Mouse (Mus musculus): ENCODE data around the gene Arl5a. TPM values are rescaled to one million over a fixed set of nuclear protein-coding genes. Genes with fewer than 3 reads are reported as not detected.
A peak's percentile ranks its signal among the peaks of the same experiment; 100 is the strongest.

The Arl5a gene
- polyA plus RNA-seq (2015; fragmentation: Nextera tagmentation; extraction: Ambion mirVana), result 25.8 and 39.3 TPM in 2 replicates

- H3K27ac ChIP-seq (ENCODE audit: low read depth, low read length), result peak within 1 kb of the TSS; percentile 92
- H3K9me3 ChIP-seq (ENCODE audit: control insufficient read depth, low read length), result no peaks in the 10 kb centered on the region
- peak within 1 kb of the TSS; percentile 93 for H3K9ac ChIP-seq (ENCODE audit: low read depth, low read length)
- peaks cover 26% of the 10 kb centered on the region for H3K4me1 ChIP-seq (ENCODE audit: control insufficient read depth, insufficient read depth, low read depth, low read length)
- no peaks in the 10 kb centered on the region for H3K27me3 ChIP-seq (replicated peaks; ENCODE audit: control insufficient read depth, insufficient read depth, low read length)
- WGBS, result under 1% methylated on average over 56 of the region's 57 CpGs
- peak within 1 kb of the TSS; percentile 98 for H3K4me3 ChIP-seq (ENCODE audit: low read length)
- H3K4me2 ChIP-seq (ENCODE audit: low read length), result peak within 1 kb of the TSS; percentile 70
- peak; percentile 95 for ATAC-seq
- no peaks in the 10 kb centered on the region for H3K36me3 ChIP-seq (ENCODE audit: control insufficient read depth, insufficient read depth, low read length)
Observed at GRCm38 (mm10) chr2:52424747-52425522, at the start of gene Arl5a. Arl5a (minus strand) TSS chr2:52424901.

- H3K4me1 ChIP-seq (ENCODE audit: control insufficient read depth, insufficient read depth, low read depth, low read length), result no peaks in the 10 kb centered on the region
- peak; percentile 42; the same call in 1 of the 2 replicates for ATAC-seq
- H3K27ac ChIP-seq (ENCODE audit: low read depth, low read length), result no peak overlapping the region
- 52% methylated on average over 4 of the region's 4 CpGs for WGBS
- no peak overlapping the region for H3K9ac ChIP-seq (ENCODE audit: low read depth, low read length)
- no peaks in the 10 kb centered on the region for H3K27me3 ChIP-seq (replicated peaks; ENCODE audit: control insufficient read depth, insufficient read depth, low read length)
- no peak overlapping the region for H3K4me2 ChIP-seq (ENCODE audit: low read length)
- H3K9me3 ChIP-seq (ENCODE audit: control insufficient read depth, low read length), result no peaks in the 10 kb centered on the region
- H3K4me3 ChIP-seq (ENCODE audit: low read length), result no peak overlapping the region
- no peaks in the 10 kb centered on the region for H3K36me3 ChIP-seq (ENCODE audit: control insufficient read depth, insufficient read depth, low read length)
Observed at GRCm38 (mm10) chr2:52471545-52472291, 47.0 kb upstream of the Arl5a start.

GRCm38 (mm10) chr2:52470044-52470560 is 45.4 kb upstream of the Arl5a start:
- H3K4me2 ChIP-seq (ENCODE audit: low read length), result no peak overlapping the region
- no peak overlapping the region for H3K9ac ChIP-seq (ENCODE audit: low read depth, low read length)
- 91% methylated on average over 4 of the region's 4 CpGs for WGBS
- H3K4me1 ChIP-seq (ENCODE audit: control insufficient read depth, insufficient read depth, low read depth, low read length), result no peaks in the 10 kb centered on the region
- H3K27me3 ChIP-seq (replicated peaks; ENCODE audit: control insufficient read depth, insufficient read depth, low read length), result no peaks in the 10 kb centered on the region
- no peaks in the 10 kb centered on the region for H3K36me3 ChIP-seq (ENCODE audit: control insufficient read depth, insufficient read depth, low read length)
- H3K4me3 ChIP-seq (ENCODE audit: low read length), result no peak overlapping the region
- no peak for ATAC-seq
- no peak overlapping the region for H3K27ac ChIP-seq (ENCODE audit: low read depth, low read length)
- H3K9me3 ChIP-seq (ENCODE audit: control insufficient read depth, low read length), result no peaks in the 10 kb centered on the region

GRCm38 (mm10) chr2:52467629-52468028 is 42.9 kb upstream of the Arl5a start:
- Histone ChIP-seq H3K9me3 (ENCODE audit: control insufficient read depth, low read length) (no peaks in the 10 kb centered on the region), H3K27ac (ENCODE audit: low read depth, low read length) (no peak overlapping the region), H3K9ac (ENCODE audit: low read depth, low read length) (no peak overlapping the region), H3K36me3 (ENCODE audit: control insufficient read depth, insufficient read depth, low read length) (no peaks in the 10 kb centered on the region), H3K4me2 (ENCODE audit: low read length) (no peak overlapping the region), H3K4me1 (ENCODE audit: control insufficient read depth, insufficient read depth, low read depth, low read length) (no peaks in the 10 kb centered on the region), H3K27me3 (replicated peaks; ENCODE audit: control insufficient read depth, insufficient read depth, low read length) (no peaks in the 10 kb centered on the region), H3K4me3 (ENCODE audit: low read length) (no peak overlapping the region)
- ATAC-seq, result no peak
- WGBS, result 87% methylated on average over 6 of the region's 6 CpGs

- 93% methylated on average over 12 of the region's 12 CpGs for WGBS
- Histone ChIP-seq H3K4me2 (ENCODE audit: low read length) (no peak overlapping the region), H3K4me3 (ENCODE audit: low read length) (no peak overlapping the region), H3K4me1 (ENCODE audit: control insufficient read depth, insufficient read depth, low read depth, low read length) (no peaks in the 10 kb centered on the region), H3K36me3 (ENCODE audit: control insufficient read depth, insufficient read depth, low read length) (no peaks in the 10 kb centered on the region), H3K9ac (ENCODE audit: low read depth, low read length) (no peak overlapping the region), H3K9me3 (ENCODE audit: control insufficient read depth, low read length) (no peaks in the 10 kb centered on the region), H3K27me3 (replicated peaks; ENCODE audit: control insufficient read depth, insufficient read depth, low read length) (no peaks in the 10 kb centered on the region), H3K27ac (ENCODE audit: low read depth, low read length) (no peak overlapping the region)
- no peak for ATAC-seq
Observed at GRCm38 (mm10) chr2:52461206-52461967, 36.7 kb upstream of the Arl5a start.

GRCm38 (mm10) chr2:52455606-52456479 is 31.1 kb upstream of the Arl5a start:
- 69% methylated on average over 7 of the region's 7 CpGs for WGBS

GRCm38 (mm10) chr2:52449818-52450217 is 25.1 kb upstream of the Arl5a start:
- Histone ChIP-seq H3K4me3 (ENCODE audit: low read length) (no peak overlapping the region), H3K9me3 (ENCODE audit: control insufficient read depth, low read length) (no peaks in the 10 kb centered on the region), H3K4me1 (ENCODE audit: control insufficient read depth, insufficient read depth, low read depth, low read length) (no peaks in the 10 kb centered on the region), H3K27ac (ENCODE audit: low read depth, low read length) (no peak overlapping the region), H3K9ac (ENCODE audit: low read depth, low read length) (no peak overlapping the region), H3K36me3 (ENCODE audit: control insufficient read depth, insufficient read depth, low read length) (peaks cover 6% of the 10 kb centered on the region; the same call in 1 of the 2 replicates), H3K4me2 (ENCODE audit: low read length) (no peak overlapping the region), H3K27me3 (replicated peaks; ENCODE audit: control insufficient read depth, insufficient read depth, low read length) (no peaks in the 10 kb centered on the region)
- 90% methylated on average over 8 of the region's 8 CpGs for WGBS
- ATAC-seq, result no peak

More at GRCm38 (mm10) chr2:52455606-52456479, 31.1 kb upstream of the Arl5a start:
- Histone ChIP-seq H3K4me1 (ENCODE audit: control insufficient read depth, insufficient read depth, low read depth, low read length) (no peaks in the 10 kb centered on the region), H3K27ac (ENCODE audit: low read depth, low read length) (no peak overlapping the region), H3K36me3 (ENCODE audit: control insufficient read depth, insufficient read depth, low read length) (peaks cover 2% of the 10 kb centered on the region; the same call in 1 of the 2 replicates), H3K4me2 (ENCODE audit: low read length) (no peak overlapping the region), H3K9me3 (ENCODE audit: control insufficient read depth, low read length) (no peaks in the 10 kb centered on the region), H3K4me3 (ENCODE audit: low read length) (no peak overlapping the region), H3K27me3 (replicated peaks; ENCODE audit: control insufficient read depth, insufficient read depth, low read length) (no peaks in the 10 kb centered on the region), H3K9ac (ENCODE audit: low read depth, low read length) (no peak overlapping the region)
- ATAC-seq, result no peak

- H3K9ac ChIP-seq (ENCODE audit: low read depth, low read length), result no peak overlapping the region
- peaks cover 6% of the 10 kb centered on the region; the same call in 1 of the 2 replicates for H3K36me3 ChIP-seq (ENCODE audit: control insufficient read depth, insufficient read depth, low read length)
- no peak overlapping the region for H3K4me2 ChIP-seq (ENCODE audit: low read length)
- no peak overlapping the region for H3K4me3 ChIP-seq (ENCODE audit: low read length)
- H3K9me3 ChIP-seq (ENCODE audit: control insufficient read depth, low read length), result no peaks in the 10 kb centered on the region
- WGBS, result 86% methylated on average over 1 of the region's 1 CpGs
- ATAC-seq, result no peak
- H3K27me3 ChIP-seq (replicated peaks; ENCODE audit: control insufficient read depth, insufficient read depth, low read length), result no peaks in the 10 kb centered on the region
- H3K4me1 ChIP-seq (ENCODE audit: control insufficient read depth, insufficient read depth, low read depth, low read length), result no peaks in the 10 kb centered on the region
- H3K27ac ChIP-seq (ENCODE audit: low read depth, low read length), result no peak overlapping the region
Observed at GRCm38 (mm10) chr2:52448916-52449315, 24.2 kb upstream of the Arl5a start.

Data from hindbrain, embryonic 16.5 days (tissue).